Mouse (Mus musculus): ENCODE results near the gene Adamts2. TPM values are rescaled to one million over a fixed set of nuclear protein-coding genes. Genes with fewer than 3 reads are reported as not detected.

Gene Adamts2
- polyA plus RNA-seq, 1 experiment from 2014 or later = 6.5 TPM

GRCm38 (mm10) chr11:50591053-50591452 lies 10.8 kb upstream of the Adamts2 start:
- H3K4me1 ChIP-seq (ENCODE audit: control insufficient read depth, insufficient read depth, low read length) = no peaks in the 10 kb centered on the region
- H3K27me3 ChIP-seq (replicated peaks; ENCODE audit: control insufficient read depth, insufficient read depth, low read length) = no peaks in the 10 kb centered on the region
- H3K36me3 ChIP-seq (ENCODE audit: control insufficient read depth, insufficient read depth, low read length) = no peaks in the 10 kb centered on the region
- no peak overlapping the region for H3K4me2 ChIP-seq (ENCODE audit: low read depth, low read length)
- 71% methylated on average over 13 of the region's 13 CpGs for WGBS
- no peak for ATAC-seq
- H3K9ac ChIP-seq (ENCODE audit: low read depth, low read length) = no peak overlapping the region
- H3K9me3 ChIP-seq (ENCODE audit: control insufficient read depth, low read length) = no peaks in the 10 kb centered on the region
- H3K4me3 ChIP-seq (ENCODE audit: low read length) = no peak overlapping the region
- no peak overlapping the region for H3K27ac ChIP-seq (ENCODE audit: low read length)

GRCm38 (mm10) chr11:50592892-50593553 lies 8.9 kb upstream of the Adamts2 start:
- Histone ChIP-seq H3K27me3 (replicated peaks; ENCODE audit: control insufficient read depth, insufficient read depth, low read length) (no peaks in the 10 kb centered on the region), H3K27ac (ENCODE audit: low read length) (no peak overlapping the region), H3K4me3 (ENCODE audit: low read length) (no peak overlapping the region), H3K9me3 (ENCODE audit: control insufficient read depth, low read length) (no peaks in the 10 kb centered on the region), H3K4me2 (ENCODE audit: low read depth, low read length) (no peak overlapping the region), H3K4me1 (ENCODE audit: control insufficient read depth, insufficient read depth, low read length) (no peaks in the 10 kb centered on the region), H3K36me3 (ENCODE audit: control insufficient read depth, insufficient read depth, low read length) (no peaks in the 10 kb centered on the region), H3K9ac (ENCODE audit: low read depth, low read length) (no peak overlapping the region)
- 72% methylated on average over 16 of the region's 16 CpGs for WGBS
- ATAC-seq = no peak

- Histone ChIP-seq H3K4me2 (ENCODE audit: low read depth, low read length) (no peak overlapping the region), H3K9me3 (ENCODE audit: control insufficient read depth, low read length) (no peaks in the 10 kb centered on the region), H3K36me3 (ENCODE audit: control insufficient read depth, insufficient read depth, low read length) (no peaks in the 10 kb centered on the region), H3K27me3 (replicated peaks; ENCODE audit: control insufficient read depth, insufficient read depth, low read length) (peaks cover 11% of the 10 kb centered on the region), H3K9ac (ENCODE audit: low read depth, low read length) (no peak overlapping the region), H3K4me3 (ENCODE audit: low read length) (no peak overlapping the region), H3K4me1 (ENCODE audit: control insufficient read depth, insufficient read depth, low read length) (0 out of 2 replicates have a peak, but pooled peaks cover 2% of the 10 kb centered on the region), H3K27ac (ENCODE audit: low read length) (no peak overlapping the region)
- 72% methylated on average over 2 of the region's 2 CpGs for WGBS
- no peak for ATAC-seq
Observed at GRCm38 (mm10) chr11:50596571-50596970, 5.3 kb upstream of the Adamts2 start.

GRCm38 (mm10) chr11:50599156-50599555 lies 2.7 kb upstream of the Adamts2 start:
- H3K27me3 ChIP-seq (replicated peaks; ENCODE audit: control insufficient read depth, insufficient read depth, low read length) = peaks cover 37% of the 10 kb centered on the region
- H3K9me3 ChIP-seq (ENCODE audit: control insufficient read depth, low read length) = no peaks in the 10 kb centered on the region
- H3K4me2 ChIP-seq (ENCODE audit: low read depth, low read length) = no peak overlapping the region
- no peaks in the 10 kb centered on the region for H3K36me3 ChIP-seq (ENCODE audit: control insufficient read depth, insufficient read depth, low read length)
- H3K27ac ChIP-seq (ENCODE audit: low read length) = no peak overlapping the region
- H3K4me3 ChIP-seq (ENCODE audit: low read length) = no peak overlapping the region
- WGBS = 64% methylated on average over 2 of the region's 2 CpGs
- ATAC-seq = no peak
- H3K9ac ChIP-seq (ENCODE audit: low read depth, low read length) = no peak overlapping the region
- H3K4me1 ChIP-seq (ENCODE audit: control insufficient read depth, insufficient read depth, low read length) = peaks cover 19% of the 10 kb centered on the region

GRCm38 (mm10) chr11:50602356-50603081 lies 635 bp downstream of the Adamts2 start:
- WGBS = under 1% methylated on average over 59 of the region's 59 CpGs
- Histone ChIP-seq H3K4me2 (ENCODE audit: low read depth, low read length) (peak overlapping the region; percentile 93), H3K9me3 (ENCODE audit: control insufficient read depth, low read length) (no peaks in the 10 kb centered on the region), H3K27me3 (replicated peaks; ENCODE audit: control insufficient read depth, insufficient read depth, low read length) (peaks cover 50% of the 10 kb centered on the region), H3K36me3 (ENCODE audit: control insufficient read depth, insufficient read depth, low read length) (no peaks in the 10 kb centered on the region), H3K4me3 (ENCODE audit: low read length) (peak overlapping the region; percentile 69), H3K27ac (ENCODE audit: low read length) (peak overlapping the region; percentile 33; the same call in 1 of the 2 replicates), H3K4me1 (ENCODE audit: control insufficient read depth, insufficient read depth, low read length) (peaks cover 19% of the 10 kb centered on the region), H3K9ac (ENCODE audit: low read depth, low read length) (peak overlapping the region; percentile 68)
- peak; percentile 39 for ATAC-seq

DNA sequence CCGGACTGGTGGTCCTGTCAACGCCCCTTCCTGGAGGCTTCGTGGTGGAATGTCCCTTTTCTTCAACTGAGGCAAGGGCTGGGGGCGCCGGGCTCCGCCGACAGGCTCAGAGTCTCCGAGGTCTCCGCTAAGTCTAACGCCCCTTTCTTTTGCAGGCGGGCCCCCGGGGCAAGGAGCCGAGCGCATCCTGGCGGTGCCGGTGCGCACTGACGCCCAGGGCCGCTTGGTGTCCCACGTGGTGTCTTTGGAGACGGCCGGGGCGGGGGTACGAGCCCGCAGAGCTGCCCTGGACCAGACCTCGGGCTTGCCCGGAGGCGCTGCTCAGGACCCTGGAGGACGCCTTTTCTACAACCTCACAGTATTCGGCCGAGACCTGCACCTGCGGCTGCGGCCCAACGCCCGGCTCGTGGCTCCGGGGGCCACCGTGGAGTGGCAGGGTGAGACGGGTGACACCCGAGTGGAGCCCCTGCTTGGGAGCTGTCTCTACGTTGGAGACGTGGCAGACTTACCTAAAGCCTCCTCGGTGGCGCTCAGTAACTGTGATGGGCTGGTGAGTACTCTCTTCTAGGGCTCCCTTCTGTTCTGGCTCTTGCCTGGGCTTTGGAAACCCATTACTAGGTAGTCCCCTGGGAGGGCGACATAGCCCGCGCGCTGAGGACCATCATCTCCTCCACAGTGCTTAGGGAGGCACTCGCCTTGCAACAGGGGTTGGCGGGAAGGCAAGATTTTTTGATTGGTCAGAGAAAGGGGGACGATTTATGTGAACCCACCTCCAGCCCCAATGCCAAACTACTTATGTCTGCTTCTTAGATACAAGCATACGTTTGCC lies 1.4 kb downstream of the Adamts2 start:
- ATAC-seq = peak; percentile 57; the same call in 1 of the 2 replicates
- no peak overlapping the region for H3K27ac ChIP-seq (ENCODE audit: low read length)
- H3K27me3 ChIP-seq (replicated peaks; ENCODE audit: control insufficient read depth, insufficient read depth, low read length) = peaks cover 50% of the 10 kb centered on the region
- 2% methylated on average over 52 of the region's 52 CpGs for WGBS
- H3K4me2 ChIP-seq (ENCODE audit: low read depth, low read length) = peak overlapping the region; percentile 93
- peak overlapping the region; percentile 69 for H3K4me3 ChIP-seq (ENCODE audit: low read length)
- H3K9me3 ChIP-seq (ENCODE audit: control insufficient read depth, low read length) = no peaks in the 10 kb centered on the region
- no peaks in the 10 kb centered on the region for H3K36me3 ChIP-seq (ENCODE audit: control insufficient read depth, insufficient read depth, low read length)
- peak overlapping the region; percentile 68 for H3K9ac ChIP-seq (ENCODE audit: low read depth, low read length)
- peaks cover 19% of the 10 kb centered on the region for H3K4me1 ChIP-seq (ENCODE audit: control insufficient read depth, insufficient read depth, low read length)

- Histone ChIP-seq H3K27ac (ENCODE audit: low read length) (no peak overlapping the region), H3K27me3 (replicated peaks; ENCODE audit: control insufficient read depth, insufficient read depth, low read length) (peaks cover 50% of the 10 kb centered on the region), H3K4me1 (ENCODE audit: control insufficient read depth, insufficient read depth, low read length) (peaks cover 19% of the 10 kb centered on the region), H3K9ac (ENCODE audit: low read depth, low read length) (no peak overlapping the region), H3K4me3 (ENCODE audit: low read length) (no peak overlapping the region), H3K4me2 (ENCODE audit: low read depth, low read length) (no peak overlapping the region), H3K36me3 (ENCODE audit: control insufficient read depth, insufficient read depth, low read length) (no peaks in the 10 kb centered on the region), H3K9me3 (ENCODE audit: control insufficient read depth, low read length) (no peaks in the 10 kb centered on the region)
- ATAC-seq = no peak
- 75% methylated on average over 16 of the region's 16 CpGs for WGBS
Observed at GRCm38 (mm10) chr11:50604371-50604770, 2.5 kb downstream of the Adamts2 start.

GRCm38 (mm10) chr11:50611181-50611580 lies 9.3 kb downstream of the Adamts2 start:
- H3K9ac ChIP-seq (ENCODE audit: low read depth, low read length) = no peak overlapping the region
- WGBS = 63% methylated on average over 5 of the region's 5 CpGs

GRCm38 (mm10) chr11:50617015-50617543 lies 15.2 kb downstream of the Adamts2 start:
- H3K27me3 ChIP-seq (replicated peaks; ENCODE audit: control insufficient read depth, insufficient read depth, low read length) = no peaks in the 10 kb centered on the region
- WGBS = 71% methylated on average over 11 of the region's 11 CpGs
- H3K4me2 ChIP-seq (ENCODE audit: low read depth, low read length) = no peak overlapping the region
- H3K36me3 ChIP-seq (ENCODE audit: control insufficient read depth, insufficient read depth, low read length) = no peaks in the 10 kb centered on the region
- H3K9me3 ChIP-seq (ENCODE audit: control insufficient read depth, low read length) = no peaks in the 10 kb centered on the region
- no peak for ATAC-seq
- peaks cover 6% of the 10 kb centered on the region; the same call in 1 of the 2 replicates for H3K4me1 ChIP-seq (ENCODE audit: control insufficient read depth, insufficient read depth, low read length)
- no peak overlapping the region for H3K27ac ChIP-seq (ENCODE audit: low read length)
- H3K9ac ChIP-seq (ENCODE audit: low read depth, low read length) = no peak overlapping the region
- H3K4me3 ChIP-seq (ENCODE audit: low read length) = no peak overlapping the region

More at GRCm38 (mm10) chr11:50611181-50611580, 9.3 kb downstream of the Adamts2 start:
- Histone ChIP-seq H3K9me3 (ENCODE audit: control insufficient read depth, low read length) (no peaks in the 10 kb centered on the region), H3K4me3 (ENCODE audit: low read length) (no peak overlapping the region), H3K36me3 (ENCODE audit: control insufficient read depth, insufficient read depth, low read length) (no peaks in the 10 kb centered on the region), H3K4me1 (ENCODE audit: control insufficient read depth, insufficient read depth, low read length) (no peaks in the 10 kb centered on the region), H3K4me2 (ENCODE audit: low read depth, low read length) (no peak overlapping the region), H3K27ac (ENCODE audit: low read length) (no peak overlapping the region), H3K27me3 (replicated peaks; ENCODE audit: control insufficient read depth, insufficient read depth, low read length) (no peaks in the 10 kb centered on the region)
- ATAC-seq = no peak

All from intestine, embryonic 16.5 days (tissue).